8 mouse cellular contexts compared by ENCODE assay signal in genomic region chr6:48443592-48444309, GRCm38 (mm10). TPM values are rescaled to one million over a fixed set of nuclear protein-coding genes. Genes with fewer than 3 reads are reported as not detected.
A peak's percentile ranks its signal among the peaks of the same experiment; 100 is the strongest.
DNase-seq lines count a peak whose midpoint lies in the region; ATAC-seq and TF ChIP-seq lines count a peak whose summit lies in the region.

No protein-coding gene starts in this region.

- TF ChIP-seq CTCF in left cerebral cortex, adult 2 months (IDR thresholded peaks at IDR 0.05): no peak

- H3K27ac ChIP-seq in left cerebral cortex, adult 2 months: peak overlapping the region; percentile 62

- peak overlapping the region; percentile 75 for H3K4me3 ChIP-seq in left cerebral cortex, adult 2 months

- DNase-seq in T-cell, adult 2 months (ENCODE audit: low spot score): peak; percentile 83
- DNase-seq in cerebellum, postnatal 14 days: peak; percentile 94 to 98
- DNase-seq in gastrocnemius, adult 8-10 months (ENCODE audit: low spot score in 2 of 2): peak; percentile 89 to 91
- DNase-seq in hindlimb bud, embryonic 11.5 days (ENCODE audit: extremely low spot score, low read depth, low spot score): peak; percentile 73
- peak; percentile 74 to 88 for DNase-seq in left cerebral cortex, adult 2 months (ENCODE audit: extremely low spot score in 1 of 2, low spot score in 2 of 2)
- DNase-seq in right cerebral cortex, postnatal 25 days: peak; percentile 85
- peak; percentile 96 for DNase-seq in urinary bladder, postnatal 36 days (ENCODE audit: low spot score in 2 of 2)

- intact Hi-C loops in left cerebral cortex, adult 2 months (cut with DNase I): loop anchor here (2.0 kb wide), 2 partner anchors 49 to 61 kb away; partner anchors contain the start of gene Krba1

- ATAC-seq in megakaryocyte, adult 5-6 weeks (ENCODE audit: poor library complexity, severe bottlenecking): peak; percentile 83

RNA-seq across cellular contexts. Expression of gene Zfp467, which starts 1.9 kb away (rescaled TPM):
- total RNA-seq in gastrocnemius, adult 8-10 months (2022): 10 to 100 TPM; 42.9 to 63.5 (median 51.4) TPM
- 10 to 100 TPM; 22.5 to 23.8 TPM for total RNA-seq in left cerebral cortex, adult 2 months (2021)
- total RNA-seq in megakaryocyte, adult 5-6 weeks (2015): 23.7 and 28.7 TPM in 2 replicates
- total RNA-seq in megakaryocyte, adult 5-6 weeks (2017): 7.4 and 9.0 TPM in 2 replicates

RNA-seq across cellular contexts. Expression of gene Sspo, which starts 4.3 kb away (rescaled TPM):
- total RNA-seq in gastrocnemius, adult 8-10 months (2022): 1 to 10 TPM in 1 of 4 experiments, under 1 TPM in 3; 0.24 to 1.1 (median 0.37) TPM
- 1 to 10 TPM in 1 of 2 experiments, under 1 TPM in 1; 0.56 to 1.5 TPM for total RNA-seq in left cerebral cortex, adult 2 months (2021)
- total RNA-seq in megakaryocyte, adult 5-6 weeks (2015): 0.02 TPM in 1 of 2 replicates, not detected in the other
- total RNA-seq in megakaryocyte, adult 5-6 weeks (2017): not detected in 2 replicates

RNA-seq across cellular contexts. Expression of gene Krba1, which starts 48.4 kb away (rescaled TPM):
- 10 to 100 TPM; 15.6 to 18.6 (median 18.1) TPM for total RNA-seq in gastrocnemius, adult 8-10 months (2022)
- total RNA-seq in left cerebral cortex, adult 2 months (2021): 10 to 100 TPM; 52.7 to 53.1 TPM
- 0.67 and 1.1 TPM in 2 replicates for total RNA-seq in megakaryocyte, adult 5-6 weeks (2015)
- 1.2 and 1.9 TPM in 2 replicates for total RNA-seq in megakaryocyte, adult 5-6 weeks (2017)

Comparison
In these comparisons a context has a peak if more than half of its experiments do, and no peak if none do; other contexts are left out.
1. Peak in every context shown above with its lines: DNase-seq, ATAC-seq, H3K4me3 ChIP-seq and H3K27ac ChIP-seq.
2. RNA of gene Krba1, which starts 48.4 kb away (total RNA-seq): 52.7 to 53.1 TPM in left cerebral cortex, adult 2 months and 15.6 to 18.6 TPM in gastrocnemius, adult 8-10 months; 0.67 to 1.9 TPM in megakaryocyte, adult 5-6 weeks; every median in the first group is over 4 times any median in the second.